In the genomic region with DNA sequence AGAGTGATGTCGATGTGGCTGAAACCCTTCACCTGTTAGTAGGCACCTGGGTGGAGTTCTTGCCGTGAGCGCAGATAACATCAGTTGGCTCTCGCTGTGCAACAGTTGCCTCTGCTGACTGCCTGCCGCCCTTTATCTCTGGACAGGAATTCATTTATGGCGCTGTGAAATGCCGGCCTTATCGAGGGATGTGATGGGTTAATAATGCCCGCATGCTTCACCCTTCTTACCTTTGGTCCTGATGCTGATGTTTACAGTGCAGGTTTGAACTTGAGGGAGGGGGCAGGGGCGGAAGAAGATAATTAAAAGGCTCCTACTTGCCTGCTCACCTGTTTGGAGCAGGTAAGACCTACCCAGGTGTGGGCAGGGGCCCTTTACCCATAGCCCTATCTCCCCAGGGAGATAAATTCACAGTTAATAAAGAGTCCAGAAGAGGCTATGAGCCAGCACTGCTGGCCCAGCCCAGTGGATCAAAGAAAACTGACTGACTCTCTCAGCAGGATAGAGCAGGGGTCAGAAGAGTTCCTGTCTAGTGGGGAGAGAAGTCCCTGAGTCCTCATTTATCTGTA, we compare ENCODE assay signal across 28 mouse cellular contexts.
"Had no signal": no experiment of that assay in that cellular context is flagged by ENCODE, and none has a peak within 500 bp of the region (broad histone marks: within the 10 kb centered on the region; RNA-seq: fewer than 3 reads in every experiment).

No protein-coding gene starts in this region.

- H3K9ac ChIP-seq: limb, embryonic 13.5 days; liver, embryonic 12.5 days; liver, embryonic 15.5 days; lung, embryonic 15.5 days; midbrain, embryonic 13.5 days; neural tube, embryonic 13.5 days; stomach, embryonic 15.5 days had no signal

- H3K9me3 ChIP-seq: limb, embryonic 10.5 days; liver, embryonic 12.5 days; liver, embryonic 15.5 days; lung, embryonic 15.5 days; midbrain, embryonic 10.5 days; midbrain, embryonic 13.5 days; neural tube, embryonic 13.5 days; stomach, embryonic 15.5 days had no signal

- DNase-seq: kidney, adult 2 months; kidney, postnatal 25 days; layer of hippocampus, adult 9-11 months; liver; lung, adult 18-20 months; lung, postnatal 10 days; lung, postnatal 36 days; right cerebral cortex, postnatal 14 days; right cerebral cortex, postnatal 4 days; spleen, adult 18-20 months; thymus, adult 2 months; thymus, postnatal 14 days; thymus, postnatal 4 days had no signal

- H3K4me3 ChIP-seq: layer of hippocampus, adult 2 months; limb, embryonic 10.5 days; limb, embryonic 13.5 days; liver, embryonic 12.5 days; liver, embryonic 15.5 days; lung, embryonic 15.5 days; megakaryocyte, embryonic 14.5 days; midbrain, embryonic 10.5 days; midbrain, embryonic 13.5 days; myocyte; neural tube, embryonic 13.5 days; stomach, embryonic 15.5 days had no signal

- H3K27me3 ChIP-seq: liver, embryonic 12.5 days; liver, embryonic 15.5 days; lung, embryonic 15.5 days; megakaryocyte, embryonic 14.5 days; neural tube, embryonic 13.5 days; stomach, embryonic 15.5 days had no signal

- H3K4me2 ChIP-seq: limb, embryonic 13.5 days; liver, embryonic 12.5 days; liver, embryonic 15.5 days; lung, embryonic 15.5 days; midbrain, embryonic 13.5 days; neural tube, embryonic 13.5 days; stomach, embryonic 15.5 days had no signal

- H3K27ac ChIP-seq: kidney, postnatal 0 days; layer of hippocampus, adult 2 months; limb, embryonic 10.5 days; limb, embryonic 13.5 days; liver, embryonic 12.5 days; liver, embryonic 15.5 days; lung, embryonic 15.5 days; midbrain, embryonic 10.5 days; midbrain, embryonic 13.5 days; neural tube, embryonic 13.5 days; stomach, embryonic 15.5 days had no signal

- H3K36me3 ChIP-seq: limb, embryonic 10.5 days; limb, embryonic 13.5 days; liver, embryonic 12.5 days; liver, embryonic 15.5 days; lung, embryonic 15.5 days; midbrain, embryonic 10.5 days; midbrain, embryonic 13.5 days; neural tube, embryonic 13.5 days; stomach, embryonic 15.5 days had no signal

- ATAC-seq: inflammation-experienced regulatory T-cells, adult 6 months; liver, embryonic 12.5 days; midbrain, embryonic 13.5 days; midbrain, embryonic 16.5 days had no signal

- H3K4me1 ChIP-seq: limb, embryonic 13.5 days; liver, embryonic 12.5 days; liver, embryonic 15.5 days; lung, embryonic 15.5 days; megakaryocyte, embryonic 14.5 days; midbrain, embryonic 10.5 days; midbrain, embryonic 13.5 days; neural tube, embryonic 13.5 days had no signal
